Mouse (Mus musculus): ENCODE data around the gene Cpne5.
A peak's percentile ranks its signal among the peaks of the same experiment; 100 is the strongest.

The Cpne5 gene

GRCm38 (mm10) chr17:29171001-29171772 lies 66.8 kb downstream of the Cpne5 start:
- peak; percentile 69 to 79 for DNase-seq (ENCODE audit: low read depth in 2 of 2, low spot score in 2 of 2)

GRCm38 (mm10) chr17:29170431-29171000 lies 67.5 kb downstream of the Cpne5 start:
- no peak for DNase-seq (ENCODE audit: low read depth in 2 of 2, low spot score in 2 of 2)

GRCm38 (mm10) chr17:29168996-29169601 lies 68.9 kb downstream of the Cpne5 start:
- DNase-seq (ENCODE audit: low read depth in 2 of 2, low spot score in 2 of 2), result no peak

GRCm38 (mm10) chr17:29168438-29168837 lies 69.5 kb downstream of the Cpne5 start:
- DNase-seq (ENCODE audit: low read depth in 2 of 2, low spot score in 2 of 2), result no peak

- no peak for DNase-seq (ENCODE audit: low read depth in 2 of 2, low spot score in 2 of 2)
Observed at GRCm38 (mm10) chr17:29167371-29167770, 70.6 kb downstream of the Cpne5 start.

- DNase-seq (ENCODE audit: low read depth in 2 of 2, low spot score in 2 of 2), result no peak
Observed at GRCm38 (mm10) chr17:29165967-29166578, 71.9 kb downstream of the Cpne5 start.

GRCm38 (mm10) chr17:29165452-29165851 lies 72.5 kb downstream of the Cpne5 start:
- DNase-seq (ENCODE audit: low read depth in 2 of 2, low spot score in 2 of 2), result no peak

- DNase-seq (ENCODE audit: low read depth in 2 of 2, low spot score in 2 of 2), result peak in 1 of 2 experiments; percentile 25
Observed at GRCm38 (mm10) chr17:29164469-29165111, 73.4 kb downstream of the Cpne5 start.

GRCm38 (mm10) chr17:29162334-29162733 lies 75.6 kb downstream of the Cpne5 start:
- DNase-seq (ENCODE audit: low read depth in 2 of 2, low spot score in 2 of 2), result no peak

- DNase-seq (ENCODE audit: low read depth in 2 of 2, low spot score in 2 of 2), result no peak
Observed at GRCm38 (mm10) chr17:29159743-29160455, 78.1 kb downstream of the Cpne5 start.

- no peak for DNase-seq (ENCODE audit: low read depth in 2 of 2, low spot score in 2 of 2)
Observed at GRCm38 (mm10) chr17:29159320-29159719, 78.6 kb downstream of the Cpne5 start.

- DNase-seq (ENCODE audit: low read depth in 2 of 2, low spot score in 2 of 2), result no peak
Observed at GRCm38 (mm10) chr17:29158899-29159298, 79.1 kb downstream of the Cpne5 start.

GRCm38 (mm10) chr17:29156866-29157265 lies 81.1 kb downstream of the Cpne5 start:
- no peak for DNase-seq (ENCODE audit: low read depth in 2 of 2, low spot score in 2 of 2)

- DNase-seq (ENCODE audit: low read depth in 2 of 2, low spot score in 2 of 2), result no peak
Observed at GRCm38 (mm10) chr17:29156396-29156795, 81.6 kb downstream of the Cpne5 start.

- DNase-seq (ENCODE audit: low read depth in 2 of 2, low spot score in 2 of 2), result peak; percentile 41 to 61
Observed at GRCm38 (mm10) chr17:29155355-29156135, 82.4 kb downstream of the Cpne5 start.

- DNase-seq (ENCODE audit: low read depth in 2 of 2, low spot score in 2 of 2), result no peak
Observed at GRCm38 (mm10) chr17:29154247-29154646, 83.7 kb downstream of the Cpne5 start.

GRCm38 (mm10) chr17:29152547-29152946 lies 85.4 kb downstream of the Cpne5 start:
- DNase-seq (ENCODE audit: low read depth in 2 of 2, low spot score in 2 of 2), result no peak

- no peak for DNase-seq (ENCODE audit: low read depth in 2 of 2, low spot score in 2 of 2)
Observed at GRCm38 (mm10) chr17:29149766-29150165, 88.2 kb downstream of the Cpne5 start.

- DNase-seq (ENCODE audit: low read depth in 2 of 2, low spot score in 2 of 2), result no peak
Observed at GRCm38 (mm10) chr17:29147773-29148172, 90.2 kb downstream of the Cpne5 start.

GRCm38 (mm10) chr17:29147273-29147672 lies 90.7 kb downstream of the Cpne5 start:
- no peak for DNase-seq (ENCODE audit: low read depth in 2 of 2, low spot score in 2 of 2)

Data from CD8-positive naive resting alpha-beta T cell, adult 2 months (primary cell).